Mouse (Mus musculus) forelimb bud, embryonic 11.5 days (tissue): ENCODE results near the gene Dzip1.
A peak's percentile ranks its signal among the peaks of the same experiment; 100 is the strongest.

ENCODE experiments used
- DNase-seq: peaks from one replicate; pipeline ENCODE4 v3.0.0-alpha.2; 2012; ENCODE audit warnings: low read depth, low spot score

Dzip1 gene

DNA sequence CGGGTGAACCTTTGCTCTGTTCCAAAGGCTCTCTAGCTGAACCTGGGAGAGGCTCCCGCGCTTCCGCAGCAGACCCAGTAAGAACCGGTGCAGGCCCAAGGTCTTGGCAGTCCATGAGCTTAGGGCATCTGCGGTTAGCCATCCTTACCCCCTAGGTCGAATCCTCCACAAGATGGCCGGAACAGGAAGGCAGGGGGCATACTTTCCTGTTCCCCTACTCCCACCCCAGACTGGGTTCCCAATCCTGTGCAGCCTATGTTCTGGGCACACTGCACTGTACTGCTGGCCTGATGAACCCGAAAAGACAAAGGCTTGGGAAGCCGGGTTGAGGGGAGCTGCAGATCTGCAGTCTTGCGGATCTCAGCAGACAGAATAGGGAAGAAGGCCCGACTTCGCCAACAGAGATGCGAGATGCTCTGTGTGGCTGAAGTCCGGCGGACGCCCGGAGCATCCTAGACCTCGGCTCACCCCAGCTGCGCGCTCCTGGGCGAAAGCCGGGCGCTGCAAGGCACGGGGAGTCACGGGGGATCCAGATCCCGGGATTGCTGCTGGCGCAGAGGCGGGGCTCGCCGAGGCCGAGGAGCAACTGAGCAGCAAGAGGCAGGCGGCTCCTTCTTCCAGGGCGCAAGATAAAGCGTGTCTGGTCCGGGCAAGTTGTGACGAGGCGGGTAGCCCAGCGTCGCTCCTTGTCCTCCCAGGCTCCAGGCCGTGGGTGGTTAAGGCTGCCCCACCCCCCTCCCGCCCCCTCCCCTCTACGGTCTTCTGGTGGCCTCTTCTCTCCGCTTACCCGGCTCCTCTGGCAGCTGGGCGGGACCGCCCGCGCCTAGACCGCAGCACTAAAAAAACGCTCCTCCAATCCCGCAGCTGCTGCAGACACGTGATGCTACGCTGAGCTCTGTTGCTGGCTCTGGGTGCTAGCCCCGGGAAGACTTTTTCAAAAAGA, at the start of gene Dzip1:
Dzip1 (minus strand) TSS at position 788 of the 943 bp plus-strand sequence.
- peak; percentile 90 for DNase-seq

DNA sequence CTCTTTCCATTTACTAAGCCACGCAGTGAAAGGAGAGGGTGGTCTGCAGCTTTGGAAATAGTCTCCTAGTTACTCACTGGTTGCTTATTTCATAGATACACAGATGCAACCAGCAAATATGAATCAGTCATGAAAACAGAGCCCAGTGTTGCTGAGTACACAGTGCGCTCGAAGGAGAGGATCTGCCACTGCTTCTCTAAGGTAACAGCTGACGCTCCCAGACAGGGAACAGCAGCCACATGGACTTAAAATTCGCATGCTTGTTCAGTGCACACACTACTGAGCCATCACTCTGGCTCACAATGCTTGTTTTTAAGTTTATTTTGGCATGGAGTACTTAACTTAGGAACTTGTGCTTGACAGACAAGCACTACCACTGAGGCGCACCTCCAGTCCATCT, 47.0 kb upstream of the Dzip1 start:
- DNase-seq, result no peak

DNA sequence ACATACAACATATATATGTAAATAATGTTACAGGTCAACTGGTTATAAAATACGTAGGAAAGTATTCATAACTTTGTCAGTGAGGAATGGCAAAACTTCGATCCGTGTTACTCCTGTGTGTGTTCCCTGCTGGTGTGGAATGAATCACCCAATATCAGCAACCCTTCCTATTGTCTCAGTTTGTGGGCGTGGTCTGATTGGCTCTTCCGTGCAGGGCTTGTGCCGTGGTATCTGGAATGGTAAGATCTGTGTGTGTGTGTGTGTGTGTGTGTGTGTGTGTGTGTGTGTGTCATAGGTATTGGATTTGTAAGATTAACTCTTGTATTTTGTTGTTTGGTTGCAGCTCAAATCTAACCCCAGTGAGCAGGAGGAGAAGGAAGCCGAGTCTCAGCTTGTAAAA, 42.4 kb upstream of the Dzip1 start:
- no peak for DNase-seq

DNA sequence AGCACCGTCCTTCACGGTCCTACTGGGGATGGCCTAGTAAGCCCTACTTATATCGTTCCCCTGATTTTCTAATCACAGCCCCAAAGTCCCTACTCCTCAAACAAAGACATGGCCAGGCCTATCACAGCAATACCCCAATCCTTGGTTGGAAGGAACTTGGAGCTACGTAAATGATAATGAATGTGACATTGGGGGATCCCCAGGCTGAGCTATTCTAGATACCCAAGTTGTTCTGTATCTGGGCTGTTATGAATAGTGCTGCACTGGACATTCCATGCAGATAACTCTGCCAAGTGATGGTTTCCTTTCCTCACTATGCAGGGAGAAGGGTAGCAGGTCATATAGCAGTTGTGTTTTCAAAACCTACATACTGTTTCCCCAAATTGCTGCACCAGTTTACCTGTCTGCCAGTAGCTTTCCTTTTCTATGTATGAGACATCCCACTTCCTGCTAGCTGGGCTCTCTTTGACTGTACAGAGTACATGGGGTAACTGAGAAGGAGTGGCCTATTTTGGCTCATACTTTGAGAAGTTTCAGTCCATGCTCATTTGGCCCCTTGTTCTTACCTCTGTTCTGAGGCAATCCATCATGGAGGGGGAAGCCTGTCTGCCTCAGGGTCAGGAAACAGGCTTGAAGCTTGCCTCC, 40.2 kb upstream of the Dzip1 start:
- DNase-seq, result no peak

DNA sequence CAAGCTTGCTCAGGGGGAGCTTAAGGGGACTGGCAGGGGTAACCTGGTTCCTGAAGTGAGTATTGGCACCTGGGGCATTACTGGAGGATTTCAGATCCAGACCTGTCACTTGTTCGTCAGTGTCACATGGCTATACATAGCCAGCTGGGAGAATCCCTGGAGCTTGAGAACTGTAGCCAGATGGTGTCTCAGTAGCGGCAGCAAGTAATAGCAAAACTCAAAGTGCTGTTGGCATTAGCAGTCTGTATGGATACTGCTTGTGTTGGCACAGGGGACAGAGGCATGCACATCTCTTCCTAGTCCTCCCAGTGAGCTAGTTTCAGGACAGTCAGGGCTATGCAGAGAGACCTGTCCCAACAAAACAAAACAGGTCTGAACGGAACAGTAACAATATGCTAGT, 32.8 kb upstream of the Dzip1 start:
- DNase-seq, result no peak

DNA sequence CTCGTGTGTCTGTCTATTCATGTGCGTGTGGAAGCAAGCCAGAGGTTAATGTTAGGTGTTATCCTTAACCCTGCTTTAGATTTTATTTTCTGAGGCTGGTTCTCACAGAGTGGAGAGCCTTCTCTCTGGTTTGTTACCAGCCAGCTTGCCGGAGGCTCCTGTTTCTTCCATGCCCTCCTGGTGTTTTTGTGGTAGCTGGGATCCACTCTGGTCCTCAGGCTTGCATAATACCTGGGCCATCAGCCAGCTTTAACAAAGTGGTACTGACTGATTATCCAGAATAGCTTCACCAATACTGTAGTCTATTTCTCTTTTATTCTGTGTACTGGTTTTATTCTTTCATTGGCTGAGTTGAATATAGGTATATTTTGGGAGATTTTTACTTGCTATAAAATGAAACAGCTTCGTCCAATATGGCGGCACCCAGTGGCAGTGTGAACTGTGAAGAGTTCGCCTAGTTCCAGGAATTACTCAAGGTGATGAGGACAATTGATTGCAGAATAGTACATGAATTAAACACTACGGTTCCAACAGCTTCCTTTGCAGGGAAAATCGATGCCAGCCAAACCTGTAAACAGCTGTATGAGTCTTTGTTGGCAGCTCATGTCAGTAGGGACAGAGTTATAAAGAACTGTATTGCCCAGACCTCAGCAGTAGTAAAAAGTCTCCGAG, 26.8 kb upstream of the Dzip1 start:
- DNase-seq, result no peak

DNA sequence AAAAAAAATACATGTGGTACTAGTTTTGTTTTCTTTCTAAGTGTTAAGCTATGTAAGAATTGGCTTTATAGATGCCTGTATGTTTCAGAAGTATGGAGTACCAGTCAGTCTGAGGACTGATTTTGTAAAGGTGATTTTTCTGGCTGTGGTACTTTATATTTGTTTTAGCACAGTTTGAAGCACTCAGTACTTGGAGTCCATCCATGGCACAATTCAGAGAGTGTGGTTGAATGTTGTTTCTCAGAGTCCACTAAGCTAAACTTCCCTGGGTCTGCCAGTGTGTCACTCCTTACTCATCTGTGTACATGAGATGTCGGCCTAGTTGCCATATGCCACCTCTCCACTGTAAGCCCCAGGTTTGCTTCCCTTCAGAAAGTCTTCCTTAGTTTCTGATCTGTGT, 23.6 kb upstream of the Dzip1 start:
- no peak for DNase-seq

DNA sequence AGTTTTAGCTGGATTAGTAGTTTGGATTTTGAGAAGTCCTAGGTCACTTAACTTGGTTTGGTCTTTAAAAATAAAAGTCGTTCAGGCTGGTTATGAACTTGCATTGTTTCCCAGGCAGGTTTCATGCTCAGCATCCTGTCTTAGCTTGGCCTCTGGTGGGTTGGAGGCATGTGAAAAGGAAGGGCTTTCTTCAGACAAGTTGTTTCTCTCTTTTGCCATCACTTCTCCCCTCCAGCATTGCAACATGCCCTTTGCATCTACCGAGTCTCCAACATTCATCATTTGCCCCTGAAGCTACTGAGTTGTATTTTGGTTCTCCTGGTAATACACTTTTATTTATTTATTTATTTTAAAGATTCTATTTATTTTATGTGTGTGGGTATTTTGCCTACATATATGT, 19.4 kb upstream of the Dzip1 start:
- no peak for DNase-seq

DNA sequence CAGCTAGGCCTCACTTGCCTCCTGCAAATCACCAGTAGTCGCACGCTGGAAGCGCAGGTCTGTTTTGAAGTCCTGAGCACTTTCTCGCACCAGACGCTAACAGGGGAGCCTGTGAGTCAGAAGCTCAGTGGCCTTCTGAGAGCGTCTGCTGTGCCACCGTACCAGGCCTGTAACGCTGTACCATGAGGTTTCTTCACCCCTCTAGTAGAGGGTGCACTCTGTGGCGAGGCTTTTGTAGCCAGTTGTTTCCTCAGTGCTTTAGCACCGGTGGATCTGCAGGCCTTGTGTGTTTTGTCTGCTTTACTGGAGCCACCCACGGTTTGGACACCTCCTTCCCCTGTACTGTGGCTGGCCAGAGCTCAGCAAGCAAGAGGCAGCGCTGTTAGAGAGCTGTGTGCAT, 16.8 kb upstream of the Dzip1 start:
- no peak for DNase-seq

DNA sequence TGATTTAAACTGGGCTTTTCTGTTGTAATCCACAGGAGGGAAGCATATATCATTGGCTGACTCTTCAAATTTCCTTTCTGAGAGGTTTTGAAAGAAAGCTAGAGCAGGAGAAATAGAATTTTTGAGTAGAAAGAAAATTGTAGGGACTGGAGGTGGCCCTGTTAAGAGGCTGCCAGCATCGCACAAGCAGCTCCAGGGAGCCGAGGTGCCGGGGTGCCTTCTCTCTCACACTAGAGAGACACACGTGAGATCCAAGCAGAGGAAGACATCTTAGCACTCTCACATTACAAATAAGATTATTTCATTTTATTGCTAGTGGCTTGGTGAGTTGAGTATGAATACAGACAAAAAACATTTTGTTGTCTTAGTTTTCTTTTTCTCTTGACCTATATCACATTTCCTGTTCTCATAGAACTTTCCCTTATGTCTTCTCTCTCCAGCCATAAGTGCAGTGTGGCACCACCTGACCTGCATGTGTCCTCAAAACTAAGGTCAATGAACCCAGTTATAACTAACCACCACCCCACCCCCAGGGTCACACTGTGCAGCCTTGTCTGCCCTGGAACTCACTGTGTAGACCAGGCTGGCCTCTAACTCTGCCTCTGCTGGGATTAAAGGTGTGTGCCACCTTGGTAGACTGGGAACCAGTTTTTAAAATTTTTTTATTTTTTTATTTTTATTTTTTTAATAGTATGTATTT, 15.7 kb upstream of the Dzip1 start:
- no peak for DNase-seq

DNA sequence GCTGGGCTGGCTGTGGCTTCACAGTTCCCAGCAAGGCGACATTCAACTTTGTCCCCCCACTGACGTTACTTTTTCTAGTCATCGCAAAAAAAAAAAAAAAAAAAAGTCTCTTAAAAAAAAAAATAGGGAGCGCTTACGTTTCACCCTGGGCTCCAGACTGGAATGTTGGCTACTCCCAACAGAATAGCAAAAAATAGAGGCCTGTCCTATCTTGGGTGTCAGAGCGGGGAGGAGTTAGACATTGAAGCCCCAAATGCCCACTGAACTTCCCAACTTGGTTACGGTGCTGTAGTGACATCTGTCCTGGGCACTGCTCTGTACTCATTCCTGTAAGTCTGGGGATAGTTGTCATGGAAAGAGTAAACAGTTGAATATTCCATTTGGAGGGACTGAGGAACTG, 13.3 kb upstream of the Dzip1 start:
- DNase-seq, result no peak

DNA sequence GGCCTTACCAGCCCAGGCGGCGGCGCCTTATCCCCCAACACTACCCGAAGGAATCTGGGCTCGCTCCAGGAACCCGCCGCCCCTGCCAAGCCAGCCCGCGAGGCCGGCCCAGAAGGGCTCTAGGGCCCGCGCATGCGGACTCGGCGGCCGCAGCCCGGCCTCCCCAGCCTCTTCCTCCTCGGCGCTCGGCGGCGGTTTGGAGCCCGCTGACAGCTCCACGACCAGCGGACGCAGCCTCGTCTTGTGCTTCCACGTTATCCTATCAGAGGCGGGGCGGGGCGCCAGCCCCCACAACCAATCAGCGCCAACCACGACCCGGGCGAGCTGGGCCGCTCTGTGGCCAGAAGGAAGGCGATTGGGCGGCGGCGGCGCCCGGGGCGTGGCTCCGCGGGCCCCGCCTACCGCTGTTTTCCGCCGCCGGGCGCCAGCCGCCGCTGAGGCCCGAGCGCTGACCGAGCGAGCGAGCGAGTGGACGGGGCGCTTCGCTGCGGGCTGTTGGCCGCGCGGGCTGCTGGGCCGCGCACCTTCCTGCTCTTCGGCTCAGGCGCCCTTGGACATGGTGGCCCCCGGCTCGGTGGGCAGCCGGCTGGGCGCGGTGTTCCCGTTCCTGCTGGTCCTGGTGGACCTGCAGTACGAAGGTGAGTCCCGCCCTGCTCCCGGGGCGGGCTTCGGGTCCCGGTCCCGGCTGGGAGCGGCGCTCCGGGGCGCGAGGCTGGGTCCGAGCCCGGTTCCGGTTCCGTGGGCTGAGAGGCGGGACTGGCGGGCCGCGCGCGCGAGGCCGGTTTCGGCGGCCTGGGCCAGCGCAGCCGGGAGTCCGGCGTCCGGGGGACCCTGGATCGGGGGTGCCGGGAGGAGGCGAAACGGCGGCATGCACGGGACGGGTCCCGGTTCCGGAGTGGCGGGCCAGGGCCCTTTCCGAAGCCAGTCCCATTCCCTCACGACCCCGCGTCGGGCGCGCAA, 12.6 kb upstream of the Dzip1 start, which contains the start of gene Dnajc3:
Dnajc3 (plus strand) TSS at position 444 of the 960 bp plus-strand sequence.
- peak; percentile 97 for DNase-seq

DNA sequence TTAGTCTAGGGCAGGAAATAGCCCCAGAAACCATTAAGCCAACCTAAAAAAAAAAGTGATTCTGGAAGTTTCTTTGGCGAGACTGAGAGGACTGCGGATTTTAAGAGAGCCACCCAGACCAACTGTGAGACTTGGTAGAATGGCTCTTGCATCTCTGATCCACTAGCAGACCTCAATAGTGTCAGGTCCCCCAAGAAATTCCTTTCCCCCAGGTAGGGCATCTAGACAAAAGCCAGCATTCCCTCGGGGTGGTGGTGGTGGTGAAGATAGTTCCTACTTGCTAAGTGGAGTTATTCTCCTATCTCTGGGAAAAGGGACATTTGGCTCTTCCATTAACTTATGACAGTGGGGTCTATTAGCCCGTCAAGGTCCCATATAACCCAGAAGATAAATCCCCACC, 11.7 kb upstream of the Dzip1 start:
- no peak for DNase-seq

DNA sequence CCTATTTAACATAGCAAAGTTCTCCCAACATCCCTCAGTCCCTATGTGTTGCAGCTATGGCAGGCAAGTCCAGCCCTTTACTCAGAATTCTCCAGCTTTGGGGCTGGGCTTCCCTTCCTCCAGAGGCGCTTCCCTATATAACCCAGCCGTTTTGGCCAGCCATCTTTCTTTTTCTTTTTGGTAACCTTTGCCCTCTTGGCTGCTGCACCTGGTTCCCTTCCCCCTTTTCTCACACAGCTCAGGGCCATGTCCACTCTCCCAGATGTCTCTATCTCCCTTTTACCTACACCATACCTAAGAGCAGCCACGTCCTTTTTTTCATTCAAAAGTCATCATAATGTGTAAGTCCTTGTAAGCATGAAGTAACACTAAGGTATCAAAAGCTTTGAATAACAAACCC, 11.0 kb upstream of the Dzip1 start:
- DNase-seq, result no peak

DNA sequence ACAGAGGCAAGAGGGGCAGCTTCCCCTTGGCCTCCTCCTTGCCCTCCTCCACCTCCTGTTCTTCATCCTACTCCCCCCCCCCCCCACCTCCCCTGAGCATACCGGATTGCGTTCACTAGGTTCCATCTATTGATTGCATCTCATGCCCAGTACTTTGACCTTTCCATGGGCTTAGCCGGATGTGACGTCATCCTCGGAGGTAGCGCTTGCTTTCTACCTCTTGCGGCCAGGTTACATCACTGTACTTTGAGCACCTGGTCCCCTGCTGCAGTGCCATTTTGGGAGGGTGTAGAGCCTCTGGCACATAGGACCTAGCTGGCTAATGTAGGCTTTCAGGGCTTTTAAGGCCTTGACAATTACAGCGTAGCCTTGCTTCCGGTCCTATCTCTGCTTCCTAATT, 9.4 kb upstream of the Dzip1 start:
- DNase-seq, result no peak

DNA sequence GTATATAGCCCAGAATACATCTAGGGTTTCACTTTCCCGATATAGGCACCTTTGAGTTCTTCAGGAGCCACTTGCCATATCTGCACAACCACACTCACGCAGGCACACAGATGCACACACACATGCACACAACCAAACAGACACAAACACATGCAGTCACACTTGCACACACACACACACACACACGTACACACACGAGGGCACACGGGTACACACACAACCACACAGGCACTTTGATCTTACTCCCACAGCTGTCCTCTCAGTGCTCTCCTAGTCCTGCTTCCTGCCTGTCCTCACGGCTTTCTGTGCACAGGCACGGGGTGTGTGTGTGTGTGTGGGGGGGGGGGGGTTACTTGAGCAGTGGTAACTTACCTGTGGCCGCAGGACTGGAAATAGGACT, 7.7 kb upstream of the Dzip1 start:
- DNase-seq, result no peak

DNA sequence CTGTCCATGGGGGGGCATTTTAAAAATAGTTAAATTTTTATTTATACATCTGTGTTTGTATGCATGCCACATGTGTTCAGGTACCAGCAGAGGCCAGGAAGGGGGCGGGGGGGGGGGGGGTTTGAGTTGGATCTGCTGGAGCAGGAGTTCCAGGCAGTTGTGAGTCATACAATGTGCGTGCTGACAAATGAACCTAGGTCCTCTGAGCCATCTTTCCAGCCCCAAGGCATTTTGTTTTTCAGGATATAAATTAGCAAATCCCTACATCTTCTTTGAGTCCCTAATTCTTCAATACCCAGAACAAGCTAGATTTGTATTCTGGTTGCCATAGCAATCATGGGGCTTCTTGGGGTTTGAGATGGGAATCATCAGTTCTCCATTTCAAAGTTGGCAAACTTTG, 5.9 kb upstream of the Dzip1 start:
- no peak for DNase-seq

DNA sequence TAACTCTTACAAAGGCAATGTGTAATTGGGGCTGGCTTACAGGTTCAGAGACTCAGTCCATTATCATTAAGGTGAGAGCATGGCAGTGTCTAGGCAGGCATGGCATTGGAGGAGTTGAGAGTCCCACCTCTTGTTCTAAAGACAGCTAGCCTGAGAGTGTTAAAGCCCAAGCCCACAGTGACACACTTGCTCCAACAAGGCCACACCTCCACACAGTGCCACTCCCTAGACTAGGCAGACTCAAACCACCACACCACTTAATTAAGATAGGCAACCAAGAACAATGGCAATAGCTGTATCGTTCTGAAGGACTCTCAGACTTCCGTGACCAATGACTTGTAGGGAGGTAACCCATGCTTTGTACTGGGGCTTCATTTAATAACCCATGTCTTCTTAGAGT, 5.5 kb upstream of the Dzip1 start:
- no peak for DNase-seq

DNA sequence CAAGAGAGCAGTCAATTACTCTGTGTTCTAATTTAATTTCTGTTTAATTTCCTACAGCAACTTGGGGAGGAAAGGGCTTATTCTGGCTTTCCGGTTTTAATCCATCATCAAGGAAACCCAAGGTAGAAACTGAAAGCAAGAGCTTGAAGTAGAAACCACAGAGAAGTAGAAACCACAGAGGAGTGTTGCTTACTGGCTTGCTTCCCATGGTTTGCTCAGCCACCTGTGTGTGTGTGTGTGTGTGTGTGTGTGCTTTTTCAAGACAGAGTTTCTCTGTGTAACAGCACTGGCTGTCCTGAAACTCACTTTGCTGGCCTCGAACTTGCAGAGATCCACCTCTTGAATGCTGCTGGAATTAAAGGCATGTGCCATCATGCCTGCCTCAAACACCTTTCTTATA, 4.5 kb upstream of the Dzip1 start:
- DNase-seq, result no peak

DNA sequence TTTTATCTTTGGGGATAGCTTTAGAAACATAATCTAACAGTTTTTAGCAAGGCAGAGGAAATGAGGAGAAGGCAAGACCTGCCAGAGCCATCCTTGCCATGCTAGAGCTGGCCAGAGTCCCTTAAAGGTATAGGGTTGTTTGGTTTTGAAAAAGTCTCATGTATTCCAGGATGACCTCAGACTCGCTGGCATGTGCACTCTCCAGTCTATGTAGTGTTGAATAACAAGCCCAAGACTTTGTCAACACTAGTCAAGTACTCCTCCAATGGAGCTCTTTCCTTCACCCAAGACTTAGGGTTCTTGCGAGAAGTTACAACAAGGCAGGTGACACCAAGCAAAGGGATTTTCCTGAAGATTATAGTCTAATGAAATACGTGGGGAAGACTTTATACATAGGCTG, 3.3 kb upstream of the Dzip1 start:
- no peak for DNase-seq

DNA sequence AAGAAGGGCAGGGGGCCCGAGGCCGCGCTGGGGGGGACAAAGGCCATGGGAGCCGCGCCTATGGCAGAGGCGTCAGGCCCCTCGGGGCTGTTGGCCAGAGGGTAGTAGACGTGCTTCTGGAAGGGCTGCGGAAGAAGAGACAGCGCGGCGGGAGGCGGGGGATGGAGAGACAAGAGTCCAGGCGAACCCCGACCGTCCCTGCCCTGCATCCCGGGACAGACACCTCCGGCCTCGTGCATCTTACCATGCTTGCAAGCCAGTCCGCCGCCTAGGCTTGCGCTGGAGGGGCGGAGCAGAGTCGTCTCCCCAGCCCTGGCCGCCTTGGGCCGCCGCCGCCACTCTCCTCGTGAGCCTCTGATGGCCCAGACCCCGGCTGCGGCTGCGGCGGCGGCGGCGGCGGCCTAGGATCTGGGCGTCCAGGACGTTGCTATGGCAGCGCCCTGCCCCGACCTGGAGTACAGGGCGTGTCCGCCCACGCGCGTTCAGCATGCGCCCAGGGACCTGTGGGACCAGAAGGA, 2.5 kb downstream of the Dzip1 start:
- no peak for DNase-seq
